Mouse (Mus musculus): ENCODE data around the gene Arrdc5.

GRCm38 (mm10) chr17:56304718-56305117, 4.6 kb upstream of the Arrdc5 start:
- TF ChIP-seq CTCF (IDR thresholded peaks at IDR 0.05), result no peak
- TF ChIP-seq EP300 (IDR thresholded peaks at IDR 0.05), result no peak

Measured in lung, postnatal 0 days (tissue).